Mouse (Mus musculus) heart, adult 2 months (tissue): Measurements from ENCODE around the gene Vsig10.

Experiments
- CTCF ChIP-seq: fragments of 200-600 bp; IDR thresholded peaks from 2 replicates; pipeline ENCODE4 v1.8.1; 2022; ENCODE audit warnings: antibody characterized with exemption, mild to moderate bottlenecking, moderate library complexity
- POLR2A ChIP-seq: fragments of 200-500 bp; IDR thresholded peaks from 2 replicates; pipeline ENCODE4 v1.6.1; 2011; ENCODE audit warnings: mild to moderate bottlenecking, low read depth, low read length, control low read depth; ENCODE audit not compliant: insufficient read depth

DNA sequence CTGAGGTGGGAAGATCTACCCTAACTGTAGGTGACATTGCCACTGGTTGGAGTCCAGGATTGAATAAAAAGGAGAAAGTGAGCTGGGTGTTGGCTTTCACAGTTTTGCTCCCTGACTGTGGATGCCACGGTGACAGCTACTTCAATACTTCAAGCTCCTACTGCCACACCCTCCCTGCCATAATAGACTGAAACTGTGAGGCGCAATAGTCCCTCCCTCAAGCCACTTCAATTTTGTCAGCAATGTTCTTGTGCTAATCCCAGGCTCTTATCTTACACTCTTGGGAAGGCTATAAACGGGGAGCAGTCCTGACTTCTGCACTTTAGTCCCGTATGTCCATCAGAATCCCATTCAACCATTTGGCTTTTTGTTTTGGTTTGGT, 39.2 kb upstream of the Vsig10 start:
- TF ChIP-seq CTCF, result no peak
- no peak for TF ChIP-seq POLR2A
